Mouse (Mus musculus): ENCODE measurements at regions not wholly inside any gene's neighbourhood (a gene's known extent, or its start where the extent isn't known, plus 50 kb on each side); places are given as distances from the start of the nearest gene placed in this dataset.

GRCm38 (mm10) chr3:149993199-149993598 lies 1002.8 kb upstream of the Adgrl2 start:
- no peak for DNase-seq (ENCODE audit: low spot score in 2 of 2)

GRCm38 (mm10) chr3:149987801-149988200 lies 997.4 kb upstream of the Adgrl2 start:
- DNase-seq (ENCODE audit: low spot score in 2 of 2): no peak

GRCm38 (mm10) chr3:149956993-149957392 lies 966.6 kb upstream of the Adgrl2 start:
- DNase-seq (ENCODE audit: low spot score in 2 of 2): no peak

DNA sequence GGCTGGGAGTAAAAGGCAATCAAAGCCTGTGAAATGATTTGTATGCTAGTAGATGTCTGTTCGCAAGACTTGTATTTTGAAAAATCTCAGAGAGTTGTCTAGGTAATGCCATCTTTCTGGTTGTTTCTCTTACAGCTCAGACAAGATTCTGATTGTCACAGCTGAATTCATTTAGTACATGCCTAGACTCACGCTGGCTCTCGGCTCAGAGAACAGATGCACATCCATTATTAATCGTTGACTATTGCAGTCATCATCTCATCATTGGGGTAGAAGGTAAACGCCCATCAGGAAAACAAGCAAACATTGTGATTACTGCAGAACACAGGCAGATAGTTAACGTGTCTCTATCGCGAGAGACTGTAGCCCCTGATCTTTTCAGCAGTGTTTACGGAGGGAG lies 945.8 kb upstream of the Adgrl2 start:
- no peak for DNase-seq (ENCODE audit: low spot score in 2 of 2)

GRCm38 (mm10) chr3:149934832-149935231 lies 944.5 kb upstream of the Adgrl2 start:
- no peak for DNase-seq (ENCODE audit: low spot score in 2 of 2)

GRCm38 (mm10) chr3:149928456-149929360 lies 938.4 kb upstream of the Adgrl2 start:
- no peak for DNase-seq (ENCODE audit: low spot score in 2 of 2)

- DNase-seq (ENCODE audit: low spot score in 2 of 2): no peak
Measured at GRCm38 (mm10) chr3:149920206-149920605, 929.9 kb upstream of the Adgrl2 start.

DNA sequence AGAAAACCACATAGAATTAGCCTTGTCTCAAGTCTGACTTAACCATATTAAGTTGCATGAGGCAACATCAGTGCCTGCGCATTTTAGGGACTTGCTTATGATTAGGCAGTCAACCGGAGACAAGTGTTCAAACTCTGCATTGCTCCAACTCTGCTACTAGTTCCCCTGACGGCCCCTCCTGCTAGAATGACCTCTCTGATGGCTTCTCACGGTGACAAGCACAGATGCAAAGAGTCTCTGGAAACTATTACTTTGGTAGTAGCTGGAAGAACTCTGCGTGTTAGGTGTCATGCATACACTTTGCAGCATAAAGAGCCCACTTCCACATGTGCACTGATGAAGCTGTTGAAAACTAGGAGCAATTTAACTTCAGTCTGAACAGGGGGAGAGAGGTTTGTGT lies 927.8 kb upstream of the Adgrl2 start:
- no peak for DNase-seq (ENCODE audit: low spot score in 2 of 2)

- no peak for DNase-seq (ENCODE audit: low spot score in 2 of 2)
Measured at GRCm38 (mm10) chr3:149910721-149911120, 920.4 kb upstream of the Adgrl2 start.

DNA sequence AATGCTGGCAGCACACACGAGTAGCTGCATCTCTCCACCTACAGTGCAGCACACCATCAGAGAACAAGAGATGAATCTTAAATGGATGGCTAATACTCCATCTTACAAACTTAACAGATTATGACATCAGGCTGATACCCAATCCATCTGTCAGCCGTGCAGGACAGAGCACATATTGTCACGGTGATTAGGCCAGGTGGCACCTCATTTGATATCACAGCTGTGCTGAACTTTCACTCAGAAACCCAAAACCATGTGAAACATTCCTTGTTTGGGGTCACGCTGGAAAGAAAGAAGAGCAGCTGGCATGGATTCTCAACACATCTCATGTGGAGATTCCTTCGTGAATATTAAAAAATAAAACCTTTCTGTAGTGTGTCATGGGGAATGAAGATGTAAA lies 911.4 kb upstream of the Adgrl2 start:
- no peak for DNase-seq (ENCODE audit: low spot score in 2 of 2)

DNA sequence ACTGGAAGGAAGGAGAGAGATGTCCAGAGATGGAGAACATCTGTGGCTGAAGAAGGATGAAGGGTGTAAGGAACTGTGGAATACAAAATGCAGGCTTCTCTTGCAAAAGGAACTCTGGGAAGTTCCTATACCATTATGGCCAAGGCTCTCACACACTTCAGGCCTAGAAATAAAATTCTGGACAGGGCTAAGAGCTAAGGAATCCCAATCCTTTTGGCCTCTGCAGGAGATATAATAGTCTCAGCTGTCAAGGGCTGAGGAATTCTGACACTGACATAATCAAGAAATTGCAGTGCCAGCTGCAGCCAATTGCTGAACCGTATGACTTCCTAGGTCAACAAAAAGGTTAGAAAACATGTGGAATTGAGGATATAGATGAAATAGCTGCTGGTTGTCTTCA lies 886.2 kb upstream of the Adgrl2 start:
- DNase-seq (ENCODE audit: low spot score in 2 of 2): no peak

- no peak for DNase-seq (ENCODE audit: low spot score in 2 of 2)
Measured at GRCm38 (mm10) chr3:149865945-149866344, 875.6 kb upstream of the Adgrl2 start.

DNA sequence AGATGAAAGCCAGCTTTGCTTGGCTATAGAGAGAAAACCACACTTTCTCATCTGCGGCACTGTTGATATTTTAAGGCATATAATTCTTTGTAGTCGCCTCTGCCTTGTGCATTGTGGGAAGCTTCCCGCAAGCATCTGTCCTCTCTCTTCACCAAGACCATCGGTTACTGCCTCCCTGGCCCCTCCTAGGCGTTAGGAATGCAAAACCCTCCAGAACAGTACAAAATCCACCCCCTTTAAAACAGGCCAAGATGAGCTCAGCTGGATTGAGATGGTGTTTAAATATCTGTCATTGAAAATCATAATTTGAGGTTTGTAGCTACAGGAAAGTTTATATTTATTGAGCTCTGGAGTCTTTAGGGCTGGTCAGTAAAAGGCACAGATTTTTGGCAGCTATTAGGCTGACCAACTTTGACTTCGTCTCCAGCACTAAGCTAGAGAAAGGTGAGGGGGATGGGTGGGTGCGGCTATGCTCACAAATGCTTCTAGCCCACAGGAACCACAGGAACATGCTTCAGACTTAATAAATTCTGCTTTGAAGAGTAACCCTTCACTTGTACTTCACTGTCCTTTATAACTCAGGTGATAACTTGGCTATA lies 856.7 kb upstream of the Adgrl2 start:
- no peak for DNase-seq (ENCODE audit: low spot score in 2 of 2)

- DNase-seq (ENCODE audit: low spot score in 2 of 2): no peak
Measured at GRCm38 (mm10) chr3:149845826-149846486, 855.6 kb upstream of the Adgrl2 start.

- DNase-seq (ENCODE audit: low spot score in 2 of 2): peak in 1 of 2 experiments; percentile 16
Measured at GRCm38 (mm10) chr3:149845083-149845825, 854.9 kb upstream of the Adgrl2 start.

GRCm38 (mm10) chr3:149837921-149838320 lies 847.6 kb upstream of the Adgrl2 start:
- DNase-seq (ENCODE audit: low spot score in 2 of 2): no peak

- DNase-seq (ENCODE audit: low spot score in 2 of 2): no peak
Measured at GRCm38 (mm10) chr3:149836467-149837233, 846.3 kb upstream of the Adgrl2 start.

- no peak for DNase-seq (ENCODE audit: low spot score in 2 of 2)
Measured at GRCm38 (mm10) chr3:149827181-149827580, 836.8 kb upstream of the Adgrl2 start.

DNA sequence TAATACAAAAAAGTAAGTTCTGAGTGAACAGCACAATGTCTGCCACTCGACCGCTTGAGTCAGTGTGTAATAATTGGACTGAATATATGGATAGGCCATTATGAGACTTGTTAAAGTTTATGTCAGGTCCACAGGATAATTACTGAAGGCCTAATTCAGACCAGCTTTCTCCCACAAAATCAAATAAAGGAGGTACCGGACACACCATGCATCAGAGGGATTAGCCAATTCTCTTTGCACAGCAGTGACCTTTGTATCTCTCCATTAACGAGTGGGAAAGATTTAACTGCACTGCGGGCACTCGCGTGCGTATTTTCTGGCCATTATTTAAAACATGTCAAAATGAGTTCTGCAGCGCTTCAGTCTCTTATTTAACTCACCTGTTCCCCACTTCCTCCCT lies 836.4 kb upstream of the Adgrl2 start:
- DNase-seq (ENCODE audit: low spot score in 2 of 2): no peak

GRCm38 (mm10) chr3:149820670-149821069 lies 830.3 kb upstream of the Adgrl2 start:
- DNase-seq (ENCODE audit: low spot score in 2 of 2): no peak

DNA sequence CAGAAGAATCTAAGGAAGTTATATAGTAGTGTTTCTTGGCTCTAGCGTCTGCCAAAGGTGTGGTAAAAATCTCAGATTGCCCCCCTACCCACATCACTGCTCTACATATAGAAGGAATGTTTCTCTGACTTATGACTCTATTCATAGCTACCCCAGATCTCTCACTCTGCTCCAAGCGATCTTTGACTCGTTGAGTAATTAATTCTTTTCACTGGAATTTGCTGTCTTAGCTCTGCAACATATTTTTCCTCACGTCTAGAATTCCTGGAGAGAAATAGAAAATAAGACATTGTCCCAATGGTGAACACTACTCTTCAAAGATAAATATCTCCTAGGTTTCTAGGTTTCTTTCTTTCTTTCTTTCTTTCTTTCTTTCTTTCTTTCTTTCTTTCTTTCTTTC lies 829.5 kb upstream of the Adgrl2 start:
- DNase-seq (ENCODE audit: low spot score in 2 of 2): no peak
